Mouse (Mus musculus): ENCODE measurements around the gene Ptprk.

Ptprk gene

DNA sequence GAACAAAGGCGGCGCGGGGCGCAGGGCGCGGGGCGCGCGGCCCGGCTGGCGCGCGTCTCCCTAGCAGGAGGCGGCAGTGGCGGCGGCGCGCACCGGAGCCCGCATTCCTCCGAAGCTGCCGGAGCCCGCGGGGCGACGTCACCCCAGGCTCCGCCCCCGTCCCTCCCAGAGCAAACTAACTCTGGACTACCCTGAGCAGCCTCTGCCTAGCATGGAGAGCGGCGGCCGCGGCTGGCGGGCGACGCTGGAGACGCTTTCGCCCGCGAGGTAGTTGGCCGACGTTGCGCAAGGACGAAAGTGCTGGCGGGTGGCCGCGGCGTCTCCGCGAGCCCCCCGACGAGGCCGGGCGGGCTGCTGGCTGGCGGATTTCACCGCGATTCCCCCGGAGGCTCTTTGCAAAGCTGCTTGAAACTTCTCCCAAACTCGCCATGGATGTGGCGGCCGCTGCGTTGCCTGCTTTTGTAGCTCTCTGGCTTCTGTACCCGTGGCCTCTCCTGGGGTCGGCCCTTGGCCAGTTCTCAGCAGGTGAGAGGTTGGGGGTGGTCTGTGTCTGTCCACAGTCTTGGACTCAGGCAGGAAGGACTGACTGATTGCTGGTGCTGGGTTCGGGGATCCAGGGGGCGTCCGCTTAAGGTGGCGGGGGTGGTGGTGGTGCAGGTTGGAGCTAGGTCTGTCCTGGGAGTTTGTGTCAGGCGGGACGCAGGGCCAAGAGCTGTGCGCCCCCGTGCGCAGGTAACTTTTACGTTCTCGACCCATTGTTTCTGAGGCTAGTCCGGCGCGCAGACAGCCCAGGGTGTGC lies at the start of gene Ptprk:
TSS of gene Ptprk (plus strand) at position 168 of the 799 bp plus-strand sequence.
- DNase-seq (ENCODE audit: extremely low read depth, low read depth) = no peak

DNA sequence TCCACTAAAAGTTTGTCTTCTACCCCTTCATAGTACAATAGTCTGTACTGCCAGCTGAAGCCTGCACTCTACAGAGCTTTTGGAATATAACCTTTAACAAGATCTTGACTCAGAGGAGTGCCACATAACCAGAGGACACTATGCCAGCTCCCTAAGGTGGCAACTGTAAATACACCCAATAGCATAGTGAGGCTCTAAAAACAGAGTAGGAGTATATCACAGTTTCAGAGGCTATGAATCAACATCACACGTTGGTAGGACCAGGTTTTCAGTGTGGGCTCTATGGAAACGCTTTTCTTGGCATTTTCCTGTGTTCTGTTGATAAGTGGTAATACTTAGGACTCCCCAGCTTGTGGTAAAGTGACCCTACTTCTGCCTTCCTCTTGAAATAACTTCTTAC lies 46.8 kb upstream of the Ptprk start:
- DNase-seq (ENCODE audit: extremely low read depth, low read depth) = no peak

DNA sequence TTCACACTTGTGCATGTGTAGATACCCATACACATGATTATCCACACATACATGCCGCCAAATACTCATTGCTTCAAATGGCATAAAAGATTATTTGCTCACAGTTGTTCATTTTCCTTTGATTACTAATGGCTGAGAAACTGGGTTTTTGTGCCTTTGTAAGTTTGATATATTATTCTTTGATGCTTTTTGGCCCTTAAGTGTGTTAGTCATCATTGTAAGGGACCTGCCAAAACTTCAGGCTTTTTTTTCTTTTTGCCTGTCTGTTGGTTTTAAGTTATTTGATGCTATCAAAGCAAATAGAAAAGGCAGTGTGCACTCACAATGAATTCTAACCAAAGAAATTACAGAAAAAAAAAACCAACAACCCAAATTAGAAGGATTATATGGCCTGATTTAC lies 38.2 kb upstream of the Ptprk start:
- DNase-seq (ENCODE audit: extremely low read depth, low read depth) = no peak

DNA sequence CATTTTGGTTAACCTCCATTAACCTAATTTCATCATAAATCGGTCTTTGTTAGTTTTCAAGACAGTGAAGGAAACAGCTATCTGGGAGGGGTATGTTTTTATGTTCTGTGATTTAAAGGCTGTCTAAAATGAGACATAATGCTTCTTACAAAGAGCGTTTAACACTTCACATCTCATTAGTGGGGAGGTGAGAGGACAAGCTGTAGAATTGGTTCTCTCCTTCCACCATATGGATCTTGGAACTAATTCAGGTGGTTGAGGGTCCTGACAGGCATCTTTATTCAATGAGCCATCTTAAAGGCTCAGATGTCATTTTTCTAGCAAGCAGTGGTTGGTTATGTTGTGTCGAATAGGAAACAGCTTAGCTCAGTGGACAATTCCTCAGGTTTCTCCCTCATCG lies 19.9 kb upstream of the Ptprk start:
- DNase-seq (ENCODE audit: extremely low read depth, low read depth) = no peak

DNA sequence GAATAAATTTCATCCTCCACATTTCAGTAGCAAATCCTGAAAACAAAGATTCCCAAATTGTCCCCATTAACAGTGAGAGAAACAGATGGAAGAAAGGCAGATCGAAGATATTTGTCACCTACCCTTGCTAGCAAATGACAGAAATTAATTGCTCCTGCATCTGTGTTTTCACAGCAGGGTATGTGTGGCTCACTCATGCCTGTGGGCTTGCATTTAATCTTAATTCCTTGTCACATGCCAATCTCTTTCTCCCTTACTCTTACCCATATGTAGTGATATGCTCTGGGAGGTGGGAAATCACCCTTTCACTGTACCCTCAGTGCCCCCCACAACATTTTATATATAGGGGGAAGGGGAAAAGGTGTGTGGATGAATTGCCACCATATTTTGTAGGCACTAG lies 15.4 kb upstream of the Ptprk start:
- DNase-seq (ENCODE audit: extremely low read depth, low read depth) = no peak

DNA sequence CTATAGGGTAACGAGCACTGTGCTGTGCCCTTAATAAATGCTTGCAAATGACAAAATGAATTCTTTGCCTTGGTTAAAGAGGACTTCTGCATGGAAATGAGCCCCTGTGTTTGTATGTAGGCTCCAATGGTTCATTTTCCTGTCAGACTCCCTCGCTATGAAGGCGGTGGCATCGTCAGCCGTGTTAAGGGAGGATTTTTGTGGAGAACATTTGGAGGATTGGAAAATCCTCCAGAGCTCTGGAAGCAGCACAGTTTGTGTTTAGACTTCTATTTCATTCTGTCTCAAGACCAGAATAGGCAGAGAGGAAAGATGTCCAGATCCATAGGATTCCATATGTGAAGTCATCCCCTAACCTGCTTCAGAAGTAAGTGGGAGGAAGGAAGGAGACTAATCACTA lies 6.6 kb upstream of the Ptprk start:
- no peak for DNase-seq (ENCODE audit: extremely low read depth, low read depth)

DNA sequence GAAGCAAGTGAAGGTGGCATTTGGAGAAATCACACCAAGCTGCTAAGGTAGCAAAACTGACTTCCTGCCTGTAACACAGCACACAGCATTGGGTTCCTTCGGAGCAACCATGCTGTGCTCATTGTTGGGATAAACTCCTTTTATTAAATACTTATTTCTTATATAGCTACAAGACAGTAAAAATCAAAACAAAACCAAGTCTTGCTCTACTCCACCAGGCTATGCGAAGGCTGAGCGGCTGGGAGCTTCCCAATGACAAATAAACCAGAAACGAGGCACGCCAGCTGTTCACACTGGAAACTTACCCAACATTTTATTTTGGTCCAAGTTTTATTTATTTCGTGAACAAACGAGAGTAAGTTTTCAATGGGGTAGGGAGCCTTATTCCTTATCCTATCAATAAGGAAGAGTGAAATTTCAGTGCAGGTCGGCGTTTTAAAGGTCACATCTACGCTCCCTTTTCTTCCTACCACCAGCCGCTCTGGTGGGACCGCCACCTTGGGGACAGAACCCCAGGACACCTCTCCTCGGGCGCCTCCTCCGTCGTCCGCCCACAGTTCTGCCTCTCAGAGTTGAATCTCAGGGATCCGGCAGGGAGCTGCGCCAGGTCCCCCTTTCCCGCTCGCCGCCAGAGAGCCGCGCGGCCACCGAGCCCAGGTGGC lies 498 bp upstream of the Ptprk start:
- no peak for DNase-seq (ENCODE audit: extremely low read depth, low read depth)

DNA sequence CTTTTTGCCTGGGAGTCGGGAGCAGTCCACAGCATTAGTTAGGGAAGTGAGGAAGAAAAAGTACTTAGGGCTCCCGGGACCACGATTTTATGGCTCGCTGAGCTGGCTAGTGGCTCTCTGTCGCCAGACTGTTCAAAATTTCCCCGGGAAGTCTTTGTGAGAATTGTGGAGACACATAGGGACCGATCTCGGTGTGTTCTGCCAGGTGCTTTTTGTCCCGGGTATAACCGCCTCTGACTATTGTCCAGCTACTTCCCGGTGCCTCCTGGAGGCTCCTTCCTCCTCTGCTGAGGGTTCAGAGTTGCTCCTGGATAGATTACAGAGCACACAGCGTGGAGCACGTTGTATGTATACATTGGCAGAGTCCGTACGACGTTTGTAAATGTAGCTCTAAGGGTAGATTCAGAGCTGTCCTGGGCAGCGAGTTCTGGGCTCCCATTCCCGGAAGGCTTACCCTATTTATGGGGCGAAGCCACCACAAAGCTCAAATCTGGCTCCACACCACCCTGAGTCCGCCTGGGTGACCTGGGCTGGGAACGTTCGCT lies 943 bp downstream of the Ptprk start:
- no peak for DNase-seq (ENCODE audit: extremely low read depth, low read depth)

DNA sequence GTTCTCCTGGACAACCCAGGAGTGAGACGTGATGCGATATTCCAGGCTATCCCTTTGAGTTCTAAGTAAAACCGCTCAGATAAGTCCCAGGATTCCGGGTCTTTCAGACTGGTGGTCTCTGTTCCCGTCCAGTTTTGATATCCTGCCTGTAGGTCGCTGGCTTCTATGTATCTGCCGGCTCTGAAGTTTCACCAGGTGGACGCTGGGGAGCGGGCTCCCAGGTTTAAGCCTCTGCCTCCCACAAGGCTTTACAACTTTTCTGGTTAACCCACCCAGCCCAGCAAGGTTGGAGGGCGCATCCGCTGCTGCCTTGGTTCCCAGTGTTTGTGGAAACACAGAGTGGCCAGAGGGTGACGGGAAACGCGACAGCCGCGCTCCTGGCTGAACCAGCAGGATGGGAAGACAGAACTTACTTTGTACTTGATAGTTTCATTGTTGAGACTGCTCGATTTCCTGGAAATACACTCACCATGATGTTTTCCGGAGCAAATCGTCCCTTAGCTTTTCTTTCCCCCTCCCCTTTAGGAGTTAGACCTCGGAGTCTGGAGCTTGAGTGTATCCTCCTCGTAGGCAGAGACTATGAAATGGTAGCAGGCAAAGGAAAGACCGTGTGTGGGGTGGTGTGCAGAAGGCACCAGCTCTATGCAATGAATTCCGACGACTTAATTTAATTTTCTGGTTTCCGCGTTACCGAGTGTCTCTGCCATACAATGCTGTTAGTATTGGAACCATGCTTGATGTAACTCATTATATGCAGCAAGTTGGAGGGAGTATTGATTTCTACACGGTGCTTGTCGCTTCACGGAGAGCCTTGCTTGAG lies 1.6 kb downstream of the Ptprk start:
- no peak for DNase-seq (ENCODE audit: extremely low read depth, low read depth)

DNA sequence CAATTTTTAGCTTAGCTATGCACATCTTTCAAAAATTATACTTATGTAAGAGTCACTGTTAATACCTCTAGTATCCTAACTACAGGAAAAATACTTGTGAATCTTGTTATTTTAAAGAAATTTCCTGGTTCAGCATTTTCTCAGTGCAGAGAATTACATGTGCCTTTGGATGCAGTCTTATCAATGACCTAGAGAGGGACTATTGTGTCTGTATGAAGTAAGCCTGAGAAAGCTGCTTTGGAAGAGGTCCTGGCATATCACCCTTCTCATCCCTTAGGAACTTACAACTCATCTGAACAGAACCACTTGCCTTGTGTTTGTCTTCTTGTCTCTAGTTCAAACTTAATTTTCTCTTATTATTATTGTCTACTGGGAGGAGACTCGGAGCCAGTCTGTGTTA lies 3.6 kb downstream of the Ptprk start:
- no peak for DNase-seq (ENCODE audit: extremely low read depth, low read depth)

DNA sequence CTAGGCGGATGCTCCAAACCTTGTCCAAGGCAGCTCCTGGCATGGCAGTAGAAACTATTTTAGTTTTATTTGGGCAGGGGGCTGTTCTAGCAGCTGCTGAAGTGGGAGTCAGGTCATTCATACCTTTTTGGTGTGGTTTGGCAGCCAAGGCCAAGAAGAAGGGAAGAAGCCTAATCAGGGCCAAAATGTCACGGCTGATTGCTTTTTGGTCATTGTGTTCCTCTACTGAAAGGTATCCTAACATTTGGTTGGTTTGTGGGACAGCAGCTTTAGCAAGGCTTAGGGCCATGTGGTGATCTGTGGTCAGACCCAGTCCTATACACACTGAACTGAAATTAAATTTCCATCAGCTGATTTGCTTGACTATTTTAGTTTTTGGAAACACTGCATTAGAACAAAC lies 6.6 kb downstream of the Ptprk start:
- no peak for DNase-seq (ENCODE audit: extremely low read depth, low read depth)

DNA sequence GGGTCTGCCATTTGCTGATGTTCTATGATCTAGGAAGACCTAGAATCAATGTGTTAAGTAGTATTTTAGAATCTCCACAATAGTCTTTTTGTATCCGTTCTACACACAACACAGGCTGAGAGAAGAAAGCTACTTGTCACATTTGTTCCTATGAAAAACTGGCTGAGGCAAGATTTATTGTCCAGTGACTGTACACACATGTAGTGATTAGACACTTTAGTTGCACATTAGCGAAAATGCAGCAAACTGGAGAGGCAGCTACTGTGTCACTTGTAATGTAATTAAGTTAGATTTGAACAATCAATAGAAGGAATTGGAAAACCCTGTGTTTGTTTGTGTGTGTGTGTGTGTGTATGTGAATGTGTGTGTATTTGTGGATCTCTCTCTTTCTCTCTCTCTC lies 8.6 kb downstream of the Ptprk start:
- no peak for DNase-seq (ENCODE audit: extremely low read depth, low read depth)

DNA sequence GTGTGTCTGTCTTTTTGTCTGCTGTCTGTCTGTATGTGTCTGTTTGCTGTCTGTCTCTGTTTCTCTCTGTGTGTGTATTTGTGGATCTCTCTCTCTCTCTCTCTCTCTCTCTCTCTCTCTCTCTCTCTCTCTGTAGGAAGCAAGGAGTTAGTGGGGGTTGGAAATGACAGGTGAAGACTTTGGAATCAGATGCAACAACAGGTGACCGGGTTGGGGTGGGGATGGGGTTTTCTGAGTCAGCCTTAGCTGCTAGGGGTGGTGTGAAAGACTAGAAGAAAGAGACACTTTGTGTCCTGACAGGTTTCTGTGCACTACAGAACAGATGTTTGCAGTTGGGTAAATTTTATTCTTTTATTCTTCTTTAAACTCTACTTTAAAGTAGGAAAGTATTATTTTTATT lies 9.0 kb downstream of the Ptprk start:
- no peak for DNase-seq (ENCODE audit: extremely low read depth, low read depth)

DNA sequence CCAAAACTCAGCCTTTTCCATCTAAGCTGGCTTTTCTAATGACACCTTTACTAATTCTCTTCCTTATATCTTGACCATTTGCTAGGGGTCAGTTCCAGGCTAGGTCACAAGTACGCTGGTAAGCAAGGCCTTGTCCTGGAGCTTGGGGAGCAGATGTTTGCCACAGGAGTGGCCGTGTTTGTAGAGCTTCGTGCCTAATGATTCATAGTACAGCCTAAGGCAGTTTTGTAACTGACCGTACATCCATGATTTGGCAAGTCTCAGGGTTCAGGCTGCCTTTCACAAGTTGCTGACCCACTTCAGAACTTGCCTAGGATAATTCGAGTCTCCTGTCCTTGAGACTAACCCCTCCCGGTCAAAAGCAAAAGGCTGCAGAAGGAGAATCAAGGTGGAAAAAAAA lies 12.7 kb downstream of the Ptprk start:
- DNase-seq (ENCODE audit: extremely low read depth, low read depth) = no peak

DNA sequence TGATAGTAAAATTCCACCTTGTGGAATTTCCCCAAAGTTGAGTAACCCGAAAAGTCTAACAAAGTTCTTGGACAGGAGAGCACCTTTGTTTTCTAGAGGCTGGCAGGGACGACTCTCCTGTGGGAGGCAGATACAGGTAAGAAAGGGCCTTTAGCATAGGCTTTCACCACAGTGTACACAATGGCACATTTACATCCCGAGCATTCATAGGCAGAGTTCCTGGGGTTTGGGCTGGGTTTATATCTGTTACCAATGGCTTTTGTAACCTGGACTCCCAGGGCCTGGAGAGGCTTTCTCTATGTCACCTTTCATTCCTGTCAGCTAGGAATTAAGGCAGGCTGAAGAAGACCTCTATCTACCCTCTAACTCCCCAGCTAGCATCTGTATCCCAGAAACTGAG lies 13.1 kb downstream of the Ptprk start:
- DNase-seq (ENCODE audit: extremely low read depth, low read depth) = no peak

DNA sequence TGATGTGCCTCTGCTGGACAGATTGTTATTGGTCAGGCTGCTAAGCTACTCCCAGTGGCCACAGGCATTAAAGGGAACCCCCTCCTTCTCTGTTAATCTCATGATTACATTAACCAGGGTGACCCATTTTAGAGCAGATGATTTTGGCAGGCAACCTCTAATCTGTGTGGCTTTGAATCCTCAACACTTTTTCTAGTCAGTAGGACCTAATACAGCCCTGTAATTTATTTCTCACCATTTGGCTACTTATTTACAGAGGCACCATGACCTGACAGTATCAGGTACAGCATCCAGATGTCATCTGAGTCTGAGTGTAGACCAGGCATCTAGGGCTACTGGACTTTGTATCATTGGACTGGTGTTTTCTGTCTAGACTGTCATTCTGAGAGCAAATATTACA lies 21.4 kb downstream of the Ptprk start:
- no peak for DNase-seq (ENCODE audit: extremely low read depth, low read depth)

DNA sequence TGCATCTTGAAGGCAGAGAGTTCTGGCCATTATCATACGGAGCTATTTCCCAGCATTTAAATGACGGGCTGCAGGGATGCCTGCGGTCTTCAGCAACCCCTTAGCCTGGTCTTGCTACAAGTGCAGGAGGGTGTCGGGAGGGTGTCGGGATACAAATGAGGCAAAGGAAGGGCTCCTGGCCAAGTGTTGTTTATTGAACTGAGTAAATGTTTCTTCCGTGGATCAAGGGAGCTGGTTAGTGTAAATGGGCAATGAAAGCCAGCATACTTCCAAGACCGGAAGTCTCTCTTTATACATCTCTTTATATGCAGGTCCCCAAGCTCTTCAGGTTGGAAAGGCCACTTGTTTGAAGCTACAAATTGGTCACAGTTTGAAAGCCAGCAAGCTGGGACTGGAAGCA lies 23.0 kb downstream of the Ptprk start:
- no peak for DNase-seq (ENCODE audit: extremely low read depth, low read depth)

DNA sequence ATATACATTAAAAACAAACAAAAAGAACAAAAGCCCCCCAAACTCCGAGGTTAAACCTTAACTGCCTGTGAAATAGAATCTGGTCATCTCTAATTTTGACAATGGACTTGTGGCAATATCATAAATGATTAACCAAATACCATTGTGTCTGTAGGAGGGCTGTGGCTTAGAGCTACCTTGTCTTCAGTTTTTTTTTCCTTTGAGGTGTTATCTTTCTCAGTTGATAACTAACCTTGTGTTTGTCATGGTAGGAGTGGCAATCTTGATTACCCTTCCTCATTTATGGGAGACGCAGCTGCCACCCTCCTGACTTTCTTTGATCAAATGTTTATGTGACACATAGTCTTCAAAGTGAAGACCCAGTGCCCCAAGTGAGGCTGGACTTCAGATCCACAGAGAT lies 24.3 kb downstream of the Ptprk start:
- no peak for DNase-seq (ENCODE audit: extremely low read depth, low read depth)

DNA sequence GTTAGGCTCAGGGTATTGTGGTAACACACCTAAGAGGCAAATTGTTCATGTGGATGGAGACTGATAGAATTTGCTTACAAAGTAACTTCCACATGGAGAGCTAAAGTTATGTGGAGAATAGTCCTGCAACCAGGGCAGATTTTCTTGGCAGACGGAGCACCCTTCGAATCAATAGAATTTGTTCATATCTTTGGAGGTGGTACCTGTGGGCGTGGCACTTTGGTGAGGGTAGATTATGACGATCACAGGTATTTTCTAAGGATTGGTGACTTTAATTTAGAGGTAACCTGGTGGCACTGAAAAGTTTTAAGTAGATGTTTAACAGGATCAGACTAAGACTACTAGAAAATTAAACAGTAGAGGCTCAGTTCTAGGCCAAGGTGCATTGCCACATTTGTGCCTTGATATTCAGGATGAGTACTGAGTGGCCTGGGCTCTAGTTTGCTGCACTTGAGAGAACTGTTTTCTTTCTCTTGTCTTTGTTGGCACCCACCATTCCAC lies 28.8 kb downstream of the Ptprk start:
- DNase-seq (ENCODE audit: extremely low read depth, low read depth) = no peak

DNA sequence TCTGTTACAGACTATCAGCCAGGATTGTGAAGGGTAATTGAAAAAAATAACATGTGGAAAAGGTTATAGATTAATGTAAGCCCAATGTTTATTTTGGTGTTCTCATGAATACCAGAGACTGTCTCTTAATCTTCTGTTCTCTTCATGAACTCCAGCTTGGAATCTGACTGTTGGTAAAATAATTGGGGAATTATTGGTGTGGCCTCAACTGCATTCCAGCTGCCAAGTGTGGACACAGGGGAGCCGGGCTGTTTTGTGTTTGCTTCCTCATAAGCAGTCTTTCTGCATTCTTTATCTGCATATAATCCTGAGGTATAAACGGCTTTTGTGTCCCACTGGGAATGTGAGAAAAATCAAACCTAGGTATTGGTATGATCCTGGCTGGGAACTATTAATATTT lies 29.3 kb downstream of the Ptprk start:
- no peak for DNase-seq (ENCODE audit: extremely low read depth, low read depth)

DNA sequence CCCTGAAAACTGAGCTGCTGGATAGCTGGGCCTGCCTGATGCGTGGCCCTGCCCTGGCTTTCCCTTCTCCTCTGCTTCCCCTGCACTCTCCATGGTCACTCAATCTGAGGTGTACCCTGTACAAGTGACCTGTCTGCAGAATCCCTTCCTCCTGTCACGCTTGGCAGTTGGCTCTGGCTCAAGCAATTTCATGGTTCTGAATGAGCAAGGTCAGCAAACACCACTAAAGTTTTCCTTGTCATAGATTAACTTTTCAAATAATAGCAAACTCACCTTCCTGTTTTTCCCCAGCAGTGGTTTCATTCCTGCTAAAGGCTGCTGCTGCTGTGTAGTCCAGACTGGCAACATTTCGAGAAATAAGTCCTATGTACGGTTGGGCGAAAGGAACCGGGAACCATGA lies 30.6 kb downstream of the Ptprk start:
- DNase-seq (ENCODE audit: extremely low read depth, low read depth) = no peak
